Mouse (Mus musculus): ENCODE measurements around the gene Tipin.

DNA sequence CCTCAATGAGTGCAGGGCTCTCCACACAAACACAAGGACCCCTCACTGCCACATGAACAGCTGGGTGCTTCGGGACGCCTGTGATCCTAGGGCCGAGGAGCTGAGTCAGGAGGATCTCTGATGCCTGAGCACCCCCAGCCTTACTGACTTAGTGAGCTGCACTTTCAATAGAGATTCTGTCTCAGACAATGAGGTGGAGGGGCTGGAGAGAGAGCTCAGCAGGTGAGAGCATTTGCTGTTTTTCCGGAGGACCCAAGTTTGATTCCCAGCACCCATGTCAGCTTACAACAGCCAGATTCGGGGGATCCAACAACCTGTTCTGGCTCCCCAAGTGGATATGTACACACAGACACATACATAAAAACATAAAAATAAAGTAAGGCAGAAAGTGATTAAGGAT lies 35.6 kb downstream of the Tipin start:
- TF ChIP-seq CTCF (IDR thresholded peaks at IDR 0.05; ENCODE audit: extremely low read depth, insufficient read depth, low read length) (no peak), POLR2A (IDR thresholded peaks at IDR 0.05; ENCODE audit: extremely low read depth, insufficient read depth, low read length) (no peak)
